Mouse (Mus musculus) myocyte (in vitro differentiated cells): ENCODE data around the gene Rptor. TPM values are rescaled to one million over a fixed set of nuclear protein-coding genes. Genes with fewer than 3 reads are reported as not detected.
"Not testable (repeated sequence)": the region's sequence is repeated elsewhere in the genome, so short reads cannot be mapped to it uniquely, and the experiment has no call there.

Experiments
- H3K27me3 ChIP-seq: one replicate; pipeline ENCODE4 v1.6.1; 2011; ENCODE audit not compliant: control insufficient read depth, insufficient read depth, insufficient read length
- H3K36me3 ChIP-seq: one replicate; pipeline ENCODE4 v1.6.1; 2011; ENCODE audit not compliant: control insufficient read depth, insufficient read depth
- H3K4me2 ChIP-seq: one replicate; pipeline ENCODE4 v1.6.1; 2011; ENCODE audit warnings: low read depth, control low read depth
- H3K4me3 ChIP-seq: one replicate; pipeline ENCODE4 v1.5.1; 2011; ENCODE audit warnings: mild to moderate bottlenecking, control low read depth, moderate library complexity
- H3K79me2 ChIP-seq: one replicate; pipeline ENCODE4 v1.6.1; 2011; ENCODE audit not compliant: control insufficient read depth, insufficient read depth
- H3ac ChIP-seq: one replicate; pipeline ENCODE4 v1.6.1; 2011; ENCODE audit not compliant: control insufficient read depth, insufficient read length
- CEBPB ChIP-seq: IDR thresholded peaks from 2 replicates; pipeline ENCODE4 v1.6.1; 2011; ENCODE audit warnings: mild to moderate bottlenecking, moderate library complexity; ENCODE audit not compliant: poor library complexity, insufficient read depth, severe bottlenecking
- E2F4 ChIP-seq: IDR thresholded peaks from one replicate; pipeline ENCODE4 v1.6.1; 2011; ENCODE audit warnings: mild to moderate bottlenecking, control low read depth, moderate library complexity; ENCODE audit not compliant: insufficient read depth
- MAX ChIP-seq: IDR thresholded peaks from one replicate; pipeline ENCODE4 v1.6.1; 2011; ENCODE audit warnings: low read depth, mild to moderate bottlenecking, control low read depth
- MYOD1 ChIP-seq, 3 experiments: IDR thresholded peaks; one replicate each; pipeline ENCODE4 v1.6.1; 2011; ENCODE audit warnings: control low read depth in 2 of 3, low read depth in 2 of 3, mild to moderate bottlenecking in 2 of 3, moderate library complexity in 1 of 3; ENCODE audit not compliant: insufficient read length in 2 of 3, control insufficient read depth in 1 of 3
- MYOG ChIP-seq, 3 experiments: IDR thresholded peaks; one replicate each; pipeline ENCODE4 v1.6.1; 2011; ENCODE audit warnings: control low read depth in 2 of 3, low read depth in 2 of 3, mild to moderate bottlenecking in 2 of 3; ENCODE audit not compliant: insufficient read length in 2 of 3, control insufficient read depth in 1 of 3, insufficient read depth in 1 of 3
- POLR2A ChIP-seq: IDR thresholded peaks from one replicate; pipeline ENCODE4 v1.6.1; 2011; ENCODE audit warnings: low read depth, mild to moderate bottlenecking, control low read depth, moderate library complexity; ENCODE audit not compliant: insufficient read length
- POLR2AphosphoS2 ChIP-seq: IDR thresholded peaks from one replicate; pipeline ENCODE4 v1.6.1; 2011; ENCODE audit warnings: low read depth, control low read depth; ENCODE audit not compliant: insufficient read length
- REST ChIP-seq: IDR thresholded peaks from one replicate; pipeline ENCODE4 v1.6.1; 2011; ENCODE audit warnings: mild to moderate bottlenecking, control low read depth, moderate library complexity; ENCODE audit not compliant: insufficient read depth, insufficient read length
- SRF ChIP-seq: IDR thresholded peaks from one replicate; pipeline ENCODE4 v1.6.1; 2011; ENCODE audit warnings: low read depth; ENCODE audit not compliant: control insufficient read depth, insufficient read length
- TCF12 ChIP-seq: IDR thresholded peaks from one replicate; pipeline ENCODE4 v1.6.1; 2011; ENCODE audit warnings: mild to moderate bottlenecking, control low read depth; ENCODE audit not compliant: poor library complexity, insufficient read depth, severe bottlenecking
- TCF3 ChIP-seq: IDR thresholded peaks from one replicate; pipeline ENCODE4 v1.6.1; 2011; ENCODE audit warnings: low read depth, control low read depth; ENCODE audit not compliant: insufficient read length
- USF1 ChIP-seq: IDR thresholded peaks from one replicate; pipeline ENCODE4 v1.6.1; 2011; ENCODE audit warnings: low read depth, mild to moderate bottlenecking, control low read depth, moderate library complexity
- polyA plus RNA-seq: library from polyadenylated mRNA; unstranded; fragments of >200 nt; fragmentation: generic; extraction: Trizol; gene quantifications from one replicate; pipeline ENCODE4 v1.2.1, GENCODE M21; 2012; ENCODE audit warnings: missing spikeins

Rptor gene
- polyA plus RNA-seq, 1 experiment = 59.5 TPM

DNA sequence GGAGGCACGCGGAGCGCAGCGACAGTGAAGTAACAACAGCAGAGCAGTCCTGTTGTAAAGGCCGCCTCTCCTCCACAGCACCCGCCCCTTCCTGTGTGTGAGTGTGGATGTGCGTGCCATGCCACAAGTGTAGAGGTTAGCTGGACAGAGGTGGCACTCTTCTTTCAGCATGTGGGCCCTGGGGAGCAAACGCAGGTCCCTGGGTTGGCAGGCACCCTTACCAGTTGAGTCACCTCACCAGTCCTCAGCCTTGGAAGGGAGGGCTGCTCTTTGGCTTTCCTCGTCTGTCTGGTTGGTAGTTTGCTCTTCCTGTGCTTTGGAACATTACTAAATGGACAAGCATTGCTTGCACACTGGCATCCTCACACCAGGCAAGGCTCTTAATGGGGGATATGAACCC, 50.6 kb downstream of the Rptor start:
- peaks cover 84% of the 10 kb centered on the region for H3K79me2 ChIP-seq
- TF ChIP-seq MYOD1 (IDR thresholded peaks at IDR 0.05; ENCODE audit: control insufficient read depth in 1 of 3, insufficient read length in 2 of 3, low read depth in 2 of 3) = peak in 1 of 3 experiments; percentile 7
- no peak for TF ChIP-seq TCF12
- H3K36me3 ChIP-seq = no peaks in the 10 kb centered on the region
- no peak overlapping the region for H3ac ChIP-seq
- H3K4me2 ChIP-seq = no peak overlapping the region
- H3K27me3 ChIP-seq = no peaks in the 10 kb centered on the region
- H3K4me3 ChIP-seq = no peak overlapping the region

GRCm38 (mm10) chr11:119657534-119657933, 54.8 kb downstream of the Rptor start:
- Histone ChIP-seq H3K4me3 (no peak overlapping the region), H3ac (no peak overlapping the region), H3K36me3 (no peaks in the 10 kb centered on the region), H3K27me3 (no peaks in the 10 kb centered on the region), H3K79me2 (peaks cover 76% of the 10 kb centered on the region), H3K4me2 (peak overlapping the region; percentile 66)
- TF ChIP-seq POLR2AphosphoS2 (no peak), MYOG (IDR thresholded peaks at IDR 0.05; ENCODE audit: control insufficient read depth in 1 of 3, insufficient read depth in 1 of 3, insufficient read length in 2 of 3, low read depth in 2 of 3) (peak in 2 of 3 experiments; percentile 4 to 82), SRF (no peak), MYOD1 (IDR thresholded peaks at IDR 0.05; ENCODE audit: control insufficient read depth in 1 of 3, insufficient read length in 2 of 3, low read depth in 2 of 3) (peak in 2 of 3 experiments; percentile 19 to 80), REST (no peak), USF1 (no peak), POLR2A (no peak), CEBPB (0 out of 2 replicates have a peak, but pooled peaks have one; percentile 18), TCF12 (peak; percentile 45), MAX (no peak), TCF3 (peak; percentile 42), E2F4 (no peak)

DNA sequence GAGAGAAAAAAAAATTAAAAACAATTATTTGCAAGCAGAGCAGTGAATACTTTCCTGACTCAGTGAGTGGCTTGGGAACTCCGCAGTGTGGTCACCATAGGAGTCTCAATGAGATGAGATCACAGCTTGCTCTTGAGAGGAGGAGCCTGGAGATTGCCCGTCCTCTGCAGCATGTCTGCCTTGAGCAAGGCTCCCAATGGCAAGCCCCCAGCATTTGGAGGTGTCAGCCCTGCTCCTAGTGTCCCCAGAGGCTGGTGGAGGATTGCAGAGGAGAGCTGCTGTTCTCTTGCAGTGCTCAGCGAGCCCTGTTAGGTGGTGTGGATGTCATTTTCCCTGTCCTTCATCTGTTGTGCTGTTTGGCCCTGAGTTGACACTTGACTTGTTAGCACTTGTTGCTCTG, 56.6 kb downstream of the Rptor start:
- Histone ChIP-seq H3K79me2 (peaks cover 79% of the 10 kb centered on the region), H3K36me3 (no peaks in the 10 kb centered on the region), H3ac (no peak overlapping the region), H3K4me2 (no peak overlapping the region), H3K4me3 (no peak overlapping the region), H3K27me3 (no peaks in the 10 kb centered on the region)
- no peak for TF ChIP-seq MAX
- no peak for TF ChIP-seq MYOD1 (IDR thresholded peaks at IDR 0.05; ENCODE audit: control insufficient read depth in 1 of 3, insufficient read length in 2 of 3, low read depth in 2 of 3)
- TF ChIP-seq CEBPB = no peak
- no peak for TF ChIP-seq E2F4
- TF ChIP-seq POLR2A = no peak
- no peak for TF ChIP-seq USF1
- no peak for TF ChIP-seq SRF
- TF ChIP-seq POLR2AphosphoS2 = no peak
- TF ChIP-seq TCF12 = no peak
- no peak for TF ChIP-seq REST
- no peak for TF ChIP-seq MYOG (IDR thresholded peaks at IDR 0.05; ENCODE audit: control insufficient read depth in 1 of 3, insufficient read depth in 1 of 3, insufficient read length in 2 of 3, low read depth in 2 of 3)
- TF ChIP-seq TCF3 = no peak

- H3ac ChIP-seq, H3K27me3 ChIP-seq, H3K36me3 ChIP-seq, H3K4me3 ChIP-seq: not testable (repeated sequence)
- H3K4me2 ChIP-seq = peak overlapping the region; percentile 48
- H3K79me2 ChIP-seq = peaks cover 79% of the 10 kb centered on the region
These were observed 58.8 kb downstream of the Rptor start for GRCm38 (mm10) chr11:119661479-119661878.

DNA sequence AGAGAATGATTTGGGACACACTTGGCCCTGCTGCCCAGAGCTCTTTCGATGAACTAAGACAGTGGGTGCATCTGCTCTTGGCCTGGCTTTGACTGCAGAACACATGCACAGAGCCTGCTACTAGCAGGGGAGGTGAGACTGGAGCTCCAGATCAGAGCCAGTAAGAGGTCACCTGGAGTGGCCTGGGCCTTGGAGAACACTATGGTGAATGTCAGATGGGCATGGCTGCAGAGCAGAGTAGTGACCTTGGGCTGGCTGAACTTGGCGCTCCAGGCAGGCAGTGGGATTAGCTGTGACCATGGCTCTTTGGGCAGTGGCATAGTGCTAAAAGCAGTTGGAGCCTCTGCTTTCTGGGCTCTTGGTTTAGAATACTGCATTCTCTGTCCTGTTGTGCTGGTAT, 61.2 kb downstream of the Rptor start:
- Histone ChIP-seq H3K4me3 (no peak overlapping the region), H3ac (no peak overlapping the region), H3K36me3 (no peaks in the 10 kb centered on the region), H3K79me2 (peaks cover 81% of the 10 kb centered on the region), H3K4me2 (no peak overlapping the region), H3K27me3 (no peaks in the 10 kb centered on the region)
- no peak for TF ChIP-seq REST
- no peak for TF ChIP-seq MAX
- TF ChIP-seq E2F4 = no peak
- TF ChIP-seq POLR2AphosphoS2 = no peak
- no peak for TF ChIP-seq CEBPB
- no peak for TF ChIP-seq MYOG (IDR thresholded peaks at IDR 0.05; ENCODE audit: control insufficient read depth in 1 of 3, insufficient read depth in 1 of 3, insufficient read length in 2 of 3, low read depth in 2 of 3)
- TF ChIP-seq TCF3 = no peak
- no peak for TF ChIP-seq SRF
- no peak for TF ChIP-seq POLR2A
- no peak for TF ChIP-seq USF1
- TF ChIP-seq TCF12 = no peak
- TF ChIP-seq MYOD1 (IDR thresholded peaks at IDR 0.05; ENCODE audit: control insufficient read depth in 1 of 3, insufficient read length in 2 of 3, low read depth in 2 of 3) = no peak
